Mouse (Mus musculus) neural tube, embryonic 15.5 days (tissue): ENCODE measurements around the gene Map2k1. TPM values are rescaled to one million over a fixed set of nuclear protein-coding genes. Genes with fewer than 3 reads are reported as not detected.
"Not testable (repeated sequence)": the region's sequence is repeated elsewhere in the genome, so short reads cannot be mapped to it uniquely, and the experiment has no call there.

Experiments used
- ATAC-seq: fragments of 200-750 bp; cut with Nextera tagmentation; 2 replicates; pipeline ENCODE4 v1.8.0; 2017; ENCODE audit warnings: mild to moderate bottlenecking, moderate TSS enrichment, moderate library complexity; ENCODE audit not compliant: low FRiP score
- H3K27ac ChIP-seq: fragments of 300-500 bp; sonication (generic); replicated peaks from 2 replicates; pipeline ENCODE4 v1.5.1; 2015; ENCODE audit warnings: mild to moderate bottlenecking, inconsistent platforms
- H3K27me3 ChIP-seq: fragments of 300-500 bp; sonication (generic); replicated peaks from 2 replicates; pipeline ENCODE4 v1.6.1; 2015; ENCODE audit warnings: inconsistent platforms
- H3K36me3 ChIP-seq: fragments of 300-500 bp; sonication (generic); 2 replicates; pipeline ENCODE4 v1.6.1; 2015; ENCODE audit warnings: inconsistent platforms
- H3K4me1 ChIP-seq: fragments of 300-500 bp; sonication (generic); 2 replicates; pipeline ENCODE4 v1.6.1; 2015; ENCODE audit warnings: inconsistent platforms
- H3K4me2 ChIP-seq: fragments of 300-500 bp; sonication (generic); 2 replicates; pipeline ENCODE4 v1.6.1; 2015; ENCODE audit warnings: inconsistent platforms, mild to moderate bottlenecking, moderate library complexity
- H3K4me3 ChIP-seq: fragments of 300-500 bp; sonication (generic); replicated peaks from 2 replicates; pipeline ENCODE4 v1.5.1; 2015; ENCODE audit warnings: mild to moderate bottlenecking, inconsistent platforms
- H3K9ac ChIP-seq: fragments of 300-500 bp; sonication (generic); replicated peaks from 2 replicates; pipeline ENCODE4 v1.6.1; 2015; ENCODE audit warnings: mild to moderate bottlenecking, inconsistent platforms
- H3K9me3 ChIP-seq: fragments of 300-500 bp; sonication (generic); replicated peaks from 2 replicates; pipeline ENCODE4 v1.6.1; 2016; ENCODE audit warnings: inconsistent platforms
- WGBS: fragments of 180-500 bp; shearing (Covaris S2); methylation state at CpG from one replicate; pipeline ENCODE4 v1.1.7; 2015; ENCODE audit warnings: mixed read lengths; 5-methylcytosine and 5-hydroxymethylcytosine counted together
- polyA plus RNA-seq: library from polyadenylated mRNA; unstranded; fragments of >200 nt; fragmentation: Nextera tagmentation; extraction: Ambion mirVana; gene quantifications from 2 replicates; pipeline ENCODE4 v1.2.1, GENCODE M21; 2015

Map2k1 gene
- 71.0 and 80.1 TPM in 2 replicates for polyA plus RNA-seq

GRCm38 (mm10) chr9:64253021-64253904, at the start of gene Map2k1:
Gene Map2k1 (minus strand): TSS chr9:64253631.
- Histone ChIP-seq H3K4me2 (peak within 1 kb of the TSS; percentile 94), H3K9me3 (no peaks in the 10 kb centered on the region), H3K27me3 (no peaks in the 10 kb centered on the region), H3K9ac (peak within 1 kb of the TSS; percentile 88), H3K27ac (peak within 1 kb of the TSS; percentile 91), H3K4me1 (peaks cover 24% of the 10 kb centered on the region), H3K36me3 (no peaks in the 10 kb centered on the region), H3K4me3 (peak within 1 kb of the TSS; percentile 98)
- peak; percentile 99 for ATAC-seq
- under 1% methylated on average over 89 of the region's 89 CpGs for WGBS

- not testable (repeated sequence) for H3K4me1 ChIP-seq, H3K4me2 ChIP-seq, H3K4me3 ChIP-seq, H3K27ac ChIP-seq, H3K9me3 ChIP-seq, H3K9ac ChIP-seq, H3K27me3 ChIP-seq, ATAC-seq
- WGBS: 91% methylated on average over 4 of the region's 4 CpGs
- peaks cover 48% of the 10 kb centered on the region for H3K36me3 ChIP-seq
Observed at GRCm38 (mm10) chr9:64303086-64303485, 49.7 kb upstream of the Map2k1 start.

- peak overlapping the region; percentile 69 for H3K4me2 ChIP-seq
- no peaks in the 10 kb centered on the region for H3K9me3 ChIP-seq
- no peaks in the 10 kb centered on the region for H3K36me3 ChIP-seq
- 65% methylated on average over 5 of the region's 5 CpGs for WGBS
- H3K27ac ChIP-seq: no peak overlapping the region
- peaks cover 10% of the 10 kb centered on the region for H3K4me1 ChIP-seq
- H3K27me3 ChIP-seq: no peaks in the 10 kb centered on the region
- peak overlapping the region; percentile 76 for H3K4me3 ChIP-seq
- peak overlapping the region; percentile 93; the same call in 1 of the 2 replicates for H3K9ac ChIP-seq
- ATAC-seq: no peak
Observed at GRCm38 (mm10) chr9:64282404-64282987, 29.1 kb upstream of the Map2k1 start.

GRCm38 (mm10) chr9:64281781-64282178, 28.3 kb upstream of the Map2k1 start:
- peak; percentile 86 for ATAC-seq
- H3K4me3 ChIP-seq: peak overlapping the region; percentile 76
- no peaks in the 10 kb centered on the region for H3K36me3 ChIP-seq
- H3K9ac ChIP-seq: peak overlapping the region; percentile 93
- H3K4me2 ChIP-seq: peak overlapping the region; percentile 69
- peak overlapping the region; percentile 88 for H3K27ac ChIP-seq
- H3K27me3 ChIP-seq: no peaks in the 10 kb centered on the region
- WGBS: under 1% methylated on average over 24 of the region's 24 CpGs
- peaks cover 10% of the 10 kb centered on the region for H3K4me1 ChIP-seq
- no peaks in the 10 kb centered on the region for H3K9me3 ChIP-seq

- no peaks in the 10 kb centered on the region for H3K9me3 ChIP-seq
- H3K27me3 ChIP-seq: no peaks in the 10 kb centered on the region
- peak; percentile 98 for ATAC-seq
- 2% methylated on average over 46 of the region's 46 CpGs for WGBS
- H3K4me1 ChIP-seq: peaks cover 10% of the 10 kb centered on the region
- H3K27ac ChIP-seq: peak within 1 kb of the TSS; percentile 88
- peak within 1 kb of the TSS; percentile 93 for H3K9ac ChIP-seq
- peak within 1 kb of the TSS; percentile 69 for H3K4me2 ChIP-seq
- H3K4me3 ChIP-seq: peak within 1 kb of the TSS; percentile 76
- H3K36me3 ChIP-seq: no peaks in the 10 kb centered on the region
Observed at GRCm38 (mm10) chr9:64281105-64281780, 27.8 kb upstream of the Map2k1 start, which contains the start of gene Tipin. Gene Tipin (plus strand): TSS chr9:64281581.

GRCm38 (mm10) chr9:64278665-64279310, 25.4 kb upstream of the Map2k1 start:
- no peak overlapping the region for H3K4me2 ChIP-seq
- H3K4me3 ChIP-seq: no peak overlapping the region
- peaks cover 10% of the 10 kb centered on the region for H3K4me1 ChIP-seq
- no peaks in the 10 kb centered on the region for H3K36me3 ChIP-seq
- WGBS: 95% methylated on average over 6 of the region's 6 CpGs
- no peaks in the 10 kb centered on the region for H3K9me3 ChIP-seq
- no peak for ATAC-seq
- no peak overlapping the region for H3K27ac ChIP-seq
- H3K27me3 ChIP-seq: no peaks in the 10 kb centered on the region
- H3K9ac ChIP-seq: no peak overlapping the region

GRCm38 (mm10) chr9:64277706-64278105, 24.3 kb upstream of the Map2k1 start:
- ATAC-seq: no peak

GRCm38 (mm10) chr9:64274919-64275318, 21.5 kb upstream of the Map2k1 start:
- Histone ChIP-seq H3K36me3 (no peaks in the 10 kb centered on the region), H3K27ac (no peak overlapping the region), H3K27me3 (no peaks in the 10 kb centered on the region), H3K4me3 (no peak overlapping the region), H3K4me2 (no peak overlapping the region), H3K9me3 (no peaks in the 10 kb centered on the region), H3K9ac (no peak overlapping the region), H3K4me1 (no peaks in the 10 kb centered on the region)
- WGBS: 75% methylated on average over 1 of the region's 1 CpGs
- no peak for ATAC-seq

More at GRCm38 (mm10) chr9:64277706-64278105, 24.3 kb upstream of the Map2k1 start:
- Histone ChIP-seq H3K36me3 (no peaks in the 10 kb centered on the region), H3K4me3 (no peak overlapping the region), H3K4me1 (peaks cover 9% of the 10 kb centered on the region), H3K4me2 (no peak overlapping the region), H3K9ac (no peak overlapping the region), H3K9me3 (no peaks in the 10 kb centered on the region), H3K27me3 (no peaks in the 10 kb centered on the region), H3K27ac (no peak overlapping the region)
- 68% methylated on average over 8 of the region's 8 CpGs for WGBS

GRCm38 (mm10) chr9:64274291-64274690, 20.9 kb upstream of the Map2k1 start:
- no peaks in the 10 kb centered on the region for H3K36me3 ChIP-seq
- WGBS: 83% methylated on average over 4 of the region's 4 CpGs
- H3K9me3 ChIP-seq: no peaks in the 10 kb centered on the region
- H3K4me3 ChIP-seq: no peak overlapping the region
- H3K27me3 ChIP-seq: no peaks in the 10 kb centered on the region
- no peak overlapping the region for H3K9ac ChIP-seq
- ATAC-seq: no peak
- H3K4me1 ChIP-seq: no peaks in the 10 kb centered on the region
- H3K4me2 ChIP-seq: no peak overlapping the region
- no peak overlapping the region for H3K27ac ChIP-seq

GRCm38 (mm10) chr9:64273757-64274156, 20.3 kb upstream of the Map2k1 start:
- Histone ChIP-seq H3K4me1 (no peaks in the 10 kb centered on the region), H3K36me3 (no peaks in the 10 kb centered on the region), H3K4me3 (no peak overlapping the region), H3K9ac (no peak overlapping the region), H3K4me2 (no peak overlapping the region), H3K27me3 (no peaks in the 10 kb centered on the region), H3K9me3 (no peaks in the 10 kb centered on the region), H3K27ac (no peak overlapping the region)
- WGBS: 71% methylated on average over 4 of the region's 4 CpGs
- ATAC-seq: no peak

- Histone ChIP-seq H3K9ac (no peak overlapping the region), H3K9me3 (no peaks in the 10 kb centered on the region), H3K27ac (no peak overlapping the region), H3K4me2 (no peak overlapping the region), H3K4me3 (no peak overlapping the region), H3K36me3 (no peaks in the 10 kb centered on the region), H3K4me1 (no peaks in the 10 kb centered on the region), H3K27me3 (no peaks in the 10 kb centered on the region)
- ATAC-seq: no peak
- 47% methylated on average over 7 of the region's 7 CpGs for WGBS
Observed at GRCm38 (mm10) chr9:64272611-64273010, 19.2 kb upstream of the Map2k1 start.
